Mouse (Mus musculus) G1E (cell line): Measurements from ENCODE around the gene Tas2r137. TPM values are rescaled to one million over a fixed set of nuclear protein-coding genes. Genes with fewer than 3 reads are reported as not detected.
A peak's percentile ranks its signal among the peaks of the same experiment; 100 is the strongest.

Experiments used
- ATAC-seq: 2 replicates; pipeline ENCODE4 v1.8.0; 2016; ENCODE audit warnings: mild to moderate bottlenecking; ENCODE audit not compliant: insufficient number of reproducible peaks, poor library complexity, low FRiP score, severe bottlenecking; ENCODE audit errors: extremely low read depth
- DNase-seq: peaks from one replicate; pipeline ENCODE4 v3.0.0; 2012; ENCODE audit warnings: low spot score
- H3K27me3 ChIP-seq: 2 replicates; pipeline ENCODE4 v1.6.1; 2012; ENCODE audit warnings: mild to moderate bottlenecking, low read length, inconsistent platforms; ENCODE audit not compliant: insufficient read depth
- H3K36me3 ChIP-seq: replicated peaks from 2 replicates; pipeline ENCODE3; 2012; ENCODE audit warnings: mild to moderate bottlenecking, inconsistent platforms
- H3K4me1 ChIP-seq: 2 replicates; pipeline ENCODE4 v1.6.1; 2012; ENCODE audit warnings: low read depth, low read length, inconsistent platforms, mixed read lengths; ENCODE audit not compliant: insufficient read depth
- H3K4me3 ChIP-seq: 2 replicates; pipeline ENCODE4 v1.5.1; 2012; ENCODE audit warnings: low read depth, mild to moderate bottlenecking, inconsistent platforms, low read length, moderate library complexity, mixed read lengths
- H3K9me3 ChIP-seq: replicated peaks from 2 replicates; pipeline ENCODE4 v1.6.1; 2012; ENCODE audit warnings: inconsistent platforms
- CTCF ChIP-seq: IDR thresholded peaks from 2 replicates; pipeline ENCODE4 v1.5.1; 2012; ENCODE audit warnings: low read depth, low read length, inconsistent platforms, mixed read lengths
- GATA1 ChIP-seq: IDR thresholded peaks from 2 replicates; pipeline ENCODE4 v1.6.1; 2012; ENCODE audit warnings: borderline replicate concordance, low read length, inconsistent platforms, mixed read lengths
- GATA2 ChIP-seq: IDR thresholded peaks from 2 replicates; pipeline ENCODE4 v1.6.1; 2012; ENCODE audit warnings: low read depth, low read length, inconsistent platforms, borderline replicate concordance
- POLR2AphosphoS5 ChIP-seq: IDR thresholded peaks from 2 replicates; pipeline ENCODE4 v1.6.1; 2012; ENCODE audit warnings: low read depth, low read length, inconsistent platforms; ENCODE audit not compliant: insufficient replicate concordance
- TAL1 ChIP-seq: conservative IDR thresholded peaks from 2 replicates; pipeline ENCODE4 v1.6.1; 2012; ENCODE audit warnings: low read depth, low read length, inconsistent platforms, mixed read lengths
- polyA plus RNA-seq: library from polyadenylated mRNA; stranded (reverse); fragments of >175 nt; gene quantifications from 2 replicates; pipeline ENCODE4 v1.2.3, GENCODE M21; 2012
- total RNA-seq, 2 experiments: library from RNA; stranded (forward) in 1 of 2; stranded (reverse) in 1 of 2; fragments of 200-1000 nt in 1 of 2; fragments of >200 nt in 1 of 2; fragmentation: Nextera tagmentation in 1 of 2; gene quantifications; 2 replicates each; pipeline ENCODE4 v1.2.3; 2014 to 2017

Tas2r137 gene
- total and polyA plus RNA-seq, 3 experiments = not detected

DNA sequence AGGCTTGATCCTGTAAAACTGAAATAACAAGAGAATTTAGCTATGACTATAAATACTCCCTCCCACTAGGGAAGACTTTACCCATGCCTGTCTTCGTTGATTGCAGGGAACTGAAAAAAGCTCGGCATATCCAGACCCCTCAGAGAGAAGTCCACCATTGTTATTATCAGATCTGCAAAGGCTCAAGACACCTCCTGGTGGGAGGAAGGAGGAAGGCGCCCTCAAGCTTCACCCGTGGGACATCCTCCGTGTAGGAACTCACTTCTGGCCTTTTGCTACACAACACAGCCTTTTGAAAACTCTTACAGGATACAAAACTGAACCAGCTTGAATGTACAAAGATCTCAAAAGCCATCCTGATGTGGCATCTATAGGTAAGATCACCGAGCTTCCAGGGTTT, 25.3 kb upstream of the Tas2r137 start:
- ATAC-seq (no peak), DNase-seq (no peak)
- Histone ChIP-seq H3K9me3 (no peaks in the 10 kb centered on the region), H3K27me3 (peaks cover 8% of the 10 kb centered on the region; the same call in 1 of the 2 replicates), H3K4me1 (peaks cover 6% of the 10 kb centered on the region), H3K4me3 (no peak overlapping the region), H3K36me3 (no peaks in the 10 kb centered on the region)
- TF ChIP-seq GATA2 (no peak), POLR2AphosphoS5 (no peak), TAL1 (no peak), GATA1 (no peak)

DNA sequence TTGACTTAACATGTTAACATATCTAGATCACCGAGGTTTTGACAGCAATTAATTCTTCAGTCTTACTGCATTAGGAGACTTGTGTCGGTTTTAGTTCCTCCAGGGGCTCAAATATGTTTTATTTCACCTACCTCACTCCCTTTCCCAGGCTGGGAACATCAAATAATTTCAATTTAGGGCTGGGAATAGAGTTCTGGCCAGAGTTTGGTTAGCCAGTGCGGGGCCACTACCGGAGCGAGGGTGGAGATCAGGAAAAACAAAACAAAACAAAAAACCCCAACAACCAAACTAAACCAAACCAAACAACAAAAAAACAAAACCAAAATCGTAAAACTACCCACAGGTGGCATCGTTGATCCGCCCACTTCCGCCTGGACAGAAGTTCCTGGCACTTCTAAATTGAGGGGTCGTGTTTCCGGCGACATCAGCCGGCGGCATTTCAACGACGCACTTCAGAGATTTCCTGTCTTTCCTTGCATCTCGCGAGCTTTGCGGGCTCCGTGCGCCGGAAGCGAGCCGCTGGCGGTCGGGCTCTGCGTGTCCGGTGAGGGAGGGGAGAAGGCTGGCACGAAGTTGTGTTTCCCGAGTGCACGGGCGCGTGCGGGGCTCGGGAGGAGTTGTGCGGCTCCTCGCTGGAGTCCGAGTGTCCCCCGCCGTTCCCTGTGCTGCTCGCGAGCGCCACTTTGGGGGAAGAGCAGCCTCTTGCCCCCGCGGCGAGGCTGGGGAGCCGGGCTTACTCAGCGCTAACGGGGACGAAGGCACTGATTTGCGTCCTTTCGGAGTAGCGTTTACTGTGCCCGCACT, 19.9 kb upstream of the Tas2r137 start, which contains the start of gene Ssbp1:
Gene Ssbp1 (plus strand): TSS at position 437 of the 804 bp plus-strand sequence.
- DNase-seq (peak; percentile 78), ATAC-seq (peak; percentile 92)
- Histone ChIP-seq H3K27me3 (no peaks in the 10 kb centered on the region), H3K36me3 (peaks cover 33% of the 10 kb centered on the region), H3K4me1 (peaks cover 18% of the 10 kb centered on the region), H3K9me3 (no peaks in the 10 kb centered on the region), H3K4me3 (peak within 1 kb of the TSS; percentile 92)
- TF ChIP-seq POLR2AphosphoS5 (no peak), GATA2 (no peak), CTCF (no peak), GATA1 (no peak)

DNA sequence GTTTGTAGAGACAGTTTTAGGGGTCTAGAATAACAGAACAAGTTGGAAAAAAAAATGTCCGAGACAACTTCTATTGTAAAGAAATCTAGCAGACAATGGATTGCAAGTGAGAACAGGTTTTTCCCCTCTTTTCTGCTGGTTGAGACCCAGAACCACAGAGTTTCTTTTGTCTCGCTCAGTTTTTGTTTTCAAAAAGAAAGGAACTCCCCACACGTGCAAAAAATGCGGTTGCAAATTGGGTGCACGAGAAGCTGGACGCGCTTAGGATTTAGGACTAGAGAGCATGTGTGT, 19.4 kb upstream of the Tas2r137 start:
- H3K27me3 ChIP-seq = no peaks in the 10 kb centered on the region
- peaks cover 37% of the 10 kb centered on the region for H3K36me3 ChIP-seq
- no peak for ATAC-seq
- peaks cover 18% of the 10 kb centered on the region for H3K4me1 ChIP-seq
- no peak for DNase-seq
- no peaks in the 10 kb centered on the region for H3K9me3 ChIP-seq
- peak overlapping the region; percentile 92 for H3K4me3 ChIP-seq
- TF ChIP-seq CTCF = no peak
- TF ChIP-seq TAL1 = no peak
- TF ChIP-seq GATA2 = no peak
- TF ChIP-seq POLR2AphosphoS5 = no peak
- TF ChIP-seq GATA1 = no peak

DNA sequence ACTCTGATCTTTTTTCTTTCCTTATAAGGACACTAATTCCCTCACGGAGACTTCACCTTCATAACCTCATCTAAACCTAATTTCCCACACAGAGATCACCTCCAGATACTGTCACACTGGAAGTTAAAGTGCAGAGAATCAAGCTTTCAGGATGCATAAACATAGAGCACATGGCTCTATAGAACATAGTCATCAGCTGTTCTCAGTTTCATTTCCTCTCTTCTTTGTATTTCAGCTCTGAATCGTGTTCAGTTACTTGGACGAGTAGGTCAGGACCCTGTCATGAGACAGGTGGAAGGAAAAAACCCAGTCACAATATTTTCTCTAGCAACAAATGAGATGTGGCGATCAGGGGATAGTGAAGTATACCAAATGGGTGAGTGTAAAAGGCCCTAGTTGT, 14.9 kb upstream of the Tas2r137 start:
- no peak for ATAC-seq
- Histone ChIP-seq H3K4me3 (no peak overlapping the region), H3K36me3 (peaks cover 65% of the 10 kb centered on the region), H3K27me3 (no peaks in the 10 kb centered on the region), H3K4me1 (peaks cover 12% of the 10 kb centered on the region), H3K9me3 (no peaks in the 10 kb centered on the region)
- DNase-seq = no peak
- no peak for TF ChIP-seq CTCF
- no peak for TF ChIP-seq POLR2AphosphoS5
- no peak for TF ChIP-seq GATA1
- no peak for TF ChIP-seq TAL1
- TF ChIP-seq GATA2 = no peak

DNA sequence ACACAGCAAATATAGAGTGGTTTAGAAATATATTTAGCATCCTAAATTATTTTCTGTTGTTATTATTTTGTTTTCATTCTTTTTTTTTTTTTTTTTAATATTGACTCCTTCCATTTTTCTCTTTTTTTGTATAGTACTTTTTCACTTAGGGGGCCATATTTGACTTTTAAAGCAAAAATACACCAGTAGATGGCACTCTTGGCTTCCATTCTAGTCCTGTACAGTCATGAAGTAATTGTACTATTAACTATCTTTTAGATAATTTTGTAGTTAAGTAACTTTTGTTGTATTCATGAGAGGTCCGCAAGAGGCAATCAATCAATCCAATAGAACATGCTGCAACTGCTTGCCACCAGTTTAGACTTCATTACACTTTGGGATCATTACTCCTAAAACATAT, 11.3 kb upstream of the Tas2r137 start:
- no peak for ATAC-seq
- H3K4me3 ChIP-seq = no peak overlapping the region
- H3K27me3 ChIP-seq = no peaks in the 10 kb centered on the region
- H3K36me3 ChIP-seq = peaks cover 76% of the 10 kb centered on the region
- H3K9me3 ChIP-seq = no peaks in the 10 kb centered on the region
- no peaks in the 10 kb centered on the region for H3K4me1 ChIP-seq
- no peak for DNase-seq
- TF ChIP-seq POLR2AphosphoS5 (no peak), TAL1 (no peak), CTCF (no peak), GATA1 (no peak), GATA2 (no peak)

DNA sequence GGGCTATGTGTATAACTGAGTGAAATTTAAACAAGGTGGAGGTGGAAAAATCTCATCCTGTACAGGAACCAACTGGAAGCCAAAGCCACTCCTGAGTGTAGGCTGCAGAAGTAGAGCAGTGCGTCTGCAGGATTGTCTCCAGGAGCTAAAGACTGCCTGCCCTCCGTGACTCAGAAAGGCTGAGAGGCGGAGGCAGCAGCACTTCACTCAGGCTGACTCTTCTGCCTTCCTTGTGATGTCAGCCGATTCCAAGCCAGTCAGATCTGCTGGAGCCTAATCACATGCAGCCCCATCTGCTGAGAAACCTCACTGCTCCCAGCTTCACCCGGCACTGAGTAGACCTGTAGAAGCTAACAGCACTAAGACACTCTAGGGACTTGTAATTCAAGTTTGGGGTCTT, 8.7 kb upstream of the Tas2r137 start:
- ATAC-seq (no peak), DNase-seq (no peak)
- peaks cover 65% of the 10 kb centered on the region for H3K36me3 ChIP-seq
- TF ChIP-seq GATA1 (no peak), TAL1 (no peak), POLR2AphosphoS5 (no peak), CTCF (no peak), GATA2 (no peak)
- no peaks in the 10 kb centered on the region for H3K9me3 ChIP-seq
- H3K4me1 ChIP-seq = no peaks in the 10 kb centered on the region
- H3K27me3 ChIP-seq = no peaks in the 10 kb centered on the region
- H3K4me3 ChIP-seq = no peak overlapping the region
